Mouse (Mus musculus): ENCODE measurements around the gene Fcrlb. TPM values are rescaled to one million over a fixed set of nuclear protein-coding genes. Genes with fewer than 3 reads are reported as not detected.

Fcrlb gene
- total RNA-seq (2023) = not detected

DNA sequence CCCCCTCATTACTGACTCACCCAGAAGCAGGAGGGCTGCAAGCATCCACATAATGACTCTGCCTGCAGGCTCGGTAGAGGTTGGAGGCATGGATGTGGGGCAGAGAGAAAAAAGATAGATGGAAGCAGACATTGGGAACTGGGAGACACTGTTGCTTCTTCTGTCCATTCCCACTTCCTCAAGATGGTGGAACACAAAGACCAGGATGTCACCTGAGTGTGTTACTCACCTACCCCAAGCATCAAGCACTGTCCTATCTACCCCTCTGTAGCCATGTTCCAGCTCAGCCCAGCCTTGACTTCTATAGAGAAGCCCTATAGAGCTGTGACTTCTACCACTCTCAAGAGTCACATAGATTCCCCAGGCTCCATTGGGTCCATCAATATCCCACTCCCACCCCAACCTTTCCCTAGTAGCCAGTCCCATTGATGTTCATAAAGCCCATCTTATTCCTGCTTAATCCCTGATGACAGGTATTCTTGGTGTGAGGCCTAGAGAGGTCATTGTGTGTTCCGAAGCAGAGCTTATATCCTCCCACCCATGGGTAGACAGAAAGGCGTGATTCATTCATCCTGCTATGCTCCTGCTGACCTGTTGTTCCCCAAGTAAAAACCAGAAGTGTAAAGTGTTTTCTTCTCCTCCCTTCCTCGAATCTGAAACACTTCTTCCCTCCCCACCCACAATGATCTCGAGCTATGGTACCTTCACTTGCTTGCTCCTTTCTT is at the start of gene Fcrlb:
TSS of gene Fcrlb (minus strand) at position 51 of the 725 bp plus-strand sequence.

DNA sequence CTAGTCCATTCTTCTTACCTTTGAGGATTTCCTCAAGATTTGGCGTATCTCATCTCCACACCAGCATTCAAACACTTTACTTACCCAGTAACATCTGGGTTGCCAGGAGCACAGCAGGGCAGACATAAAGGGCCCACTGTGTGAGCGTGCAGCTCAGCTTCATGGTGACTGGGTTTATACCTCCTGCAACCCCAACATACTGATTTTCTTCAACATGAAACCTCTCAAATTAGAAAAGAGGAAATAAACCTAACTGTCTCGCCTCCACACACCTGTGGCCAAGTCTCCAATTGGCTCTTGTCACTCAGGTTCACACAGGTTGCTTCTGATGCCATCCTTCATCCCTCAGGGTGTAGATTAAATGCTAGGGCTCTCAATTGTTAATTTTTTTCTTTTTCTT is 14.6 kb upstream of the Fcrlb start, which contains the start of gene Fcrla:
TSS of gene Fcrla (minus strand) at position 206 of the 400 bp plus-strand sequence.

DNA sequence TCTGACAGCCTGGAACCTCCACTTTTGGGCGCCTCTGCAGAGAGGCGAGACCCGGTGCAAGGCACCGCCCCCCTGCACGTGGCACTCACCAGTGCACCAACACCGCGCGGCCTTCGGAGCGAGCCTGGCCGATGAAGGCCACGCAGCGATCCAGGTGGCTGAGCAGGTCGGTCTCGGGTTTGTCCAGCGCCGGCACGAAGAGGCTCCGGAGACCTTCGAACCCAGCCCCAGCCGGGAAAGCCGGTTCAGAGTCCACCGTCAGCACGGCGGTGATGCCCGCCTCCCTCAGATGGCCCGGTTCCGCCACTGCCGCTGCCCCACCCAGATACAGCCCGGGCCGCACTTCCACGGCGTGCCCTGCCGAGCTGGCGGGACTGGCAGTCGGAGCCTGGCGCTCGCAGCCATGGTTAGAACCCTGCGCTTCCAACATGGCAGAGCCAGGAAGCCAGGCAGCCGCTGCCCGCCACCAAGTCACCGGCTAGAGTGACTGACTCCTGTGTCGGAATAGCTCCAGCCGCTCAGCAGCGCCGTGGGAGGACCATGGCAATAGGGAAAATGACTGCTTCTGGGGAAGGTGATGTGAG is 27.7 kb downstream of the Fcrlb start, which contains the start of the genes Gm26620 and Dusp12:
TSS of gene Gm26620 (plus strand) at position 88 of the 584 bp plus-strand sequence.
TSS of gene Dusp12 (minus strand) at position 563 of the 584 bp plus-strand sequence.

DNA sequence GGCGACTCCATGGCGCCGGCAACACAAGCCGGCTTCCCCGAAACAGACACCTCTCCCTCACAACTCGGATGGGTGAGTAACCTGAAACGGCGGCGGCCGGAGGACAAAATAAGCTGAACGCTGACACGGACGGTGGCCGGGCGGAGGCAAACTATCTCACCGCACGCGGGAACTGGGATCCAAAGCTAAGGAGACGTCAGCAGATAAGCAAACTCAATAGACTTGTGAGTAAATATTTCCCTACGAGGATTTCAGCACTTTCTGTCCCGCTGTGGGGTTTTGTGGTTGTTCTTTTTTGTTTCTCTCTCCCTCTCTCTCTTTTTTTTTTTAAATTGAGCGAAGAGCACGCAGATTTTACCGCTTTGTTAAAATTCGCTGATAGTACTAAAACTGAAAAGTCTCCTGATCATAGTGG is 45.0 kb downstream of the Fcrlb start, which contains the start of gene Atf6:
TSS of gene Atf6 (minus strand) at position 81 of the 415 bp plus-strand sequence.

Other genes starting within 250 kb of the Fcrlb start
- gene Atf6, start 45.2 kb downstream of the Fcrlb start, total RNA-seq (2023) = 8.4 TPM
- gene Gm26620, start 27.9 kb downstream of the Fcrlb start, total RNA-seq (2023) = not detected
- 21.9 TPM for gene Dusp12, start 27.4 kb downstream of the Fcrlb start, total RNA-seq (2023)
- 13.2 TPM for gene Fcrla, start 14.6 kb upstream of the Fcrlb start, total RNA-seq (2023)
- 8.7 TPM for gene Fcgr2b, start 63.6 kb upstream of the Fcrlb start, total RNA-seq (2023)
- gene Fcgr4, start 106.0 kb upstream of the Fcrlb start, total RNA-seq (2023) = 0.47 TPM
- 5.6 TPM for gene Fcgr3, start 152.0 kb upstream of the Fcrlb start, total RNA-seq (2023)
- not detected for gene Cfap126, start 201.0 kb upstream of the Fcrlb start, total RNA-seq (2023)
- gene Sdhc, start 237.7 kb upstream of the Fcrlb start, total RNA-seq (2023) = 113 TPM
- not detected for gene Mpz, start 237.8 kb upstream of the Fcrlb start, total RNA-seq (2023)

All from CD4-positive naive resting alpha-beta T cell, adult 57 days (primary cell).